Mouse (Mus musculus) limb, embryonic 15.5 days (tissue): ENCODE results near the gene Klk13. TPM values are rescaled to one million over a fixed set of nuclear protein-coding genes. Genes with fewer than 3 reads are reported as not detected.

Experiments used
- ATAC-seq: fragments of 200-750 bp; cut with Nextera tagmentation; 2 replicates; pipeline ENCODE4 v1.8.0; 2017; ENCODE audit warnings: low read depth, moderate TSS enrichment; ENCODE audit not compliant: insufficient number of reproducible peaks, low FRiP score, low TSS enrichment
- H3K27ac ChIP-seq: fragments of 300-500 bp; sonication (generic); 2 replicates; pipeline ENCODE4 v1.5.1; 2015; ENCODE audit warnings: moderate library complexity, mild to moderate bottlenecking, inconsistent platforms
- H3K27me3 ChIP-seq: fragments of 300-500 bp; sonication (generic); 2 replicates; pipeline ENCODE4 v1.6.1; 2015; ENCODE audit warnings: inconsistent platforms
- H3K36me3 ChIP-seq: fragments of 300-500 bp; sonication (generic); 2 replicates; pipeline ENCODE4 v1.6.1; 2015; ENCODE audit warnings: inconsistent platforms
- H3K4me1 ChIP-seq: fragments of 300-500 bp; sonication (generic); 2 replicates; pipeline ENCODE4 v1.6.1; 2015; ENCODE audit warnings: inconsistent platforms
- H3K4me2 ChIP-seq: fragments of 300-500 bp; sonication (generic); 2 replicates; pipeline ENCODE4 v1.6.1; 2015; ENCODE audit warnings: mild to moderate bottlenecking, inconsistent platforms
- H3K4me3 ChIP-seq: fragments of 300-500 bp; sonication (generic); 2 replicates; pipeline ENCODE4 v1.5.1; 2015; ENCODE audit warnings: mild to moderate bottlenecking, inconsistent platforms
- H3K9ac ChIP-seq: fragments of 300-500 bp; sonication (generic); 2 replicates; pipeline ENCODE4 v1.6.1; 2015; ENCODE audit warnings: inconsistent platforms
- H3K9me3 ChIP-seq: fragments of 300-500 bp; sonication (generic); 2 replicates; pipeline ENCODE4 v1.6.1; 2016; ENCODE audit warnings: inconsistent platforms
- WGBS: fragments of 180-500 bp; shearing (Covaris S2); methylation state at CpG from one replicate; pipeline ENCODE4 v1.1.7; 2015; 5-methylcytosine and 5-hydroxymethylcytosine counted together
- polyA plus RNA-seq: library from polyadenylated mRNA; unstranded; fragments of >200 nt; fragmentation: Nextera tagmentation; extraction: Ambion mirVana; gene quantifications from 2 replicates; pipeline ENCODE4 v1.2.1, GENCODE M21; 2015

Klk13 gene
- polyA plus RNA-seq, 1 experiment from 2014 or later = 12.5 TPM

- no peaks in the 10 kb centered on the region for H3K9me3 ChIP-seq
- H3K9ac ChIP-seq = no peak within 1 kb of the TSS
- ATAC-seq = no peak
Measured at GRCm38 (mm10) chr7:43690118-43690517, 22.2 kb upstream of the Klk13 start, which contains the start of gene Klk14. TSS of gene Klk14 (plus strand) at chr7:43690418.

GRCm38 (mm10) chr7:43710031-43710430 is 2.3 kb upstream of the Klk13 start:
- Histone ChIP-seq H3K9ac (no peak overlapping the region), H3K27me3 (no peaks in the 10 kb centered on the region), H3K4me2 (no peak overlapping the region), H3K4me3 (no peak overlapping the region), H3K36me3 (no peaks in the 10 kb centered on the region), H3K9me3 (no peaks in the 10 kb centered on the region), H3K4me1 (peaks cover 7% of the 10 kb centered on the region; the same call in 1 of the 2 replicates), H3K27ac (no peak overlapping the region)
- WGBS = 63% methylated on average over 3 of the region's 3 CpGs
- no peak for ATAC-seq

More at GRCm38 (mm10) chr7:43690118-43690517, 22.2 kb upstream of the Klk13 start, which contains the start of gene Klk14:
- Histone ChIP-seq H3K4me2 (no peak within 1 kb of the TSS), H3K27me3 (no peaks in the 10 kb centered on the region), H3K4me1 (no peaks in the 10 kb centered on the region), H3K27ac (no peak within 1 kb of the TSS), H3K4me3 (no peak within 1 kb of the TSS), H3K36me3 (no peaks in the 10 kb centered on the region)

DNA sequence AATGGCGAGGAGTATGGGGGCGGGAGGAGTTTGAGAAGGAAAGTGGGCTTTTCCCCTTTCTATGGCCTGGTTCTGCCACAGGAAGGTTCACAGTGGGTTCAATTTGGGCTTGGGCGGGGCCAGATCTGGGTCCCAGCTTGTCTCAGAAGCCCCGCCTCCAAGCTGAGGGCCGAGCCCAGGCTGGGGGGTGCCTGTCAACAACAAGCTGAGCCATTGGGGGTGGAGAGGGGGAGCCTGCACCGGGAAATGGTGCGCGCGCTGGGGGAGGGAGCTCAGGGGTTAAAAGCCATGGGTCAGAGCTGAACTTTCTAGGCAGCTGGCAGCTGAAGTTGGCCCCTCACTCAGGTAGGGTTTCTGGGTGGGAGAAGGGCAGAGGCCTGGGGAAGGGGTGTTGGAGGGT is 550 bp downstream of the Klk13 start:
- Histone ChIP-seq H3K9ac (no peak overlapping the region), H3K9me3 (no peaks in the 10 kb centered on the region), H3K4me3 (no peak overlapping the region), H3K4me2 (peak overlapping the region; percentile 22; the same call in 1 of the 2 replicates), H3K27me3 (no peaks in the 10 kb centered on the region), H3K4me1 (peaks cover 7% of the 10 kb centered on the region; the same call in 1 of the 2 replicates), H3K36me3 (no peaks in the 10 kb centered on the region), H3K27ac (no peak overlapping the region)
- 5% methylated on average over 9 of the region's 9 CpGs for WGBS
- no peak for ATAC-seq

- Histone ChIP-seq H3K27me3 (no peaks in the 10 kb centered on the region), H3K4me2 (peak overlapping the region; percentile 30; the same call in 1 of the 2 replicates), H3K27ac (no peak overlapping the region), H3K4me3 (no peak overlapping the region), H3K4me1 (peaks cover 7% of the 10 kb centered on the region; the same call in 1 of the 2 replicates), H3K36me3 (no peaks in the 10 kb centered on the region), H3K9me3 (no peaks in the 10 kb centered on the region), H3K9ac (no peak overlapping the region)
- 11% methylated on average over 19 of the region's 19 CpGs for WGBS
- no peak for ATAC-seq
Measured at GRCm38 (mm10) chr7:43713741-43714351, 1.5 kb downstream of the Klk13 start.

DNA sequence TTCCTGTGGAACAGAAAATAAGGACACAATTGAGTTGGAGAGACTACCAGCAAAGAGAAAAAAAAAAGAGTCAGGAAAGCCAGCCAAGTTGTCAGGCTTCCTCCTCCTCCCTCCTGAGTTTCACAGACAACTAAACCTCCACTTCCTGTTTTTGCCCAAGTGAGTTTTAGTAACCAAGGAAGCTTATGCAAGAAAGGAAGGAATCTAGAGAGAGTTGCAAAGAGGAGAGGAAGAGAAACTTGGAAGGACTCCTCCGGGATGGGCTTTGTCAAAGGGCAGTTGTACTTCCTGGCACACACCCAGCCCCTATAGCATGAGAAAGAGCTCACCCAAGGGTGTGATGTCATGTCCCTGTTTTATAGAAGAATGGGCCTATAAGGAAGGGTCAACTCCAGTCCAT is 35.4 kb downstream of the Klk13 start:
- Histone ChIP-seq H3K4me1 (no peaks in the 10 kb centered on the region), H3K4me3 (no peak overlapping the region), H3K27me3 (no peaks in the 10 kb centered on the region), H3K36me3 (no peaks in the 10 kb centered on the region), H3K9me3 (no peaks in the 10 kb centered on the region), H3K4me2 (no peak overlapping the region), H3K9ac (no peak overlapping the region), H3K27ac (no peak overlapping the region)
- 74% methylated on average over 1 of the region's 1 CpGs for WGBS
- no peak for ATAC-seq

DNA sequence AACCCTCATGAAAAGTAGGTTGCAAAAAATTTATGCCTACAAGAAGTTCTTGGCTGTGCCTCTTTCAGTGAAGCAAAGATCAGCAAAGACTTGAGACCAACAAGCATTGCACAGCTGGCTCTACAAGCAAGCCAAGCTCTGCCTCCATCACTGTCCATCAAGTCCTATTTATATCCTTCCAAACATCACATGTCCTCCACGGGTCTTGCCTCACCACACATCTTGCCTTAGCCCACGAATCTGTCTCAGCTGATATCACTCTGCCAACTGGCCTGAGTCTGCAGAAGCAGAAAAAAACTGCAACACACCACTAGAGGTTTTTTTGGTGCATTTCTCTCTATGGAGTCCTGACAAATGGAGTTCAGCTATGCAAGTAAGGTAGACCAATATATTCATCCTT is 40.4 kb downstream of the Klk13 start:
- Histone ChIP-seq H3K9ac (no peak overlapping the region), H3K27me3 (no peaks in the 10 kb centered on the region), H3K4me2 (no peak overlapping the region), H3K36me3 (no peaks in the 10 kb centered on the region), H3K4me3 (no peak overlapping the region), H3K4me1 (no peaks in the 10 kb centered on the region), H3K9me3 (no peaks in the 10 kb centered on the region), H3K27ac (no peak overlapping the region)
- ATAC-seq = no peak
- WGBS = 63% methylated on average over 2 of the region's 2 CpGs

GRCm38 (mm10) chr7:43766484-43766883 is 54.1 kb downstream of the Klk13 start:
- Histone ChIP-seq H3K4me1 (no peaks in the 10 kb centered on the region), H3K9ac (no peak overlapping the region), H3K36me3 (no peaks in the 10 kb centered on the region), H3K4me3 (no peak overlapping the region), H3K27me3 (no peaks in the 10 kb centered on the region), H3K4me2 (no peak overlapping the region), H3K27ac (no peak overlapping the region), H3K9me3 (no peaks in the 10 kb centered on the region)
- ATAC-seq = no peak
- 54% methylated on average over 8 of the region's 8 CpGs for WGBS

GRCm38 (mm10) chr7:43768597-43768996 is 56.2 kb downstream of the Klk13 start, which contains the start of gene Klk12:
TSS of gene Klk12 (plus strand) at chr7:43768897.
- no peaks in the 10 kb centered on the region for H3K36me3 ChIP-seq
- no peak within 1 kb of the TSS for H3K9ac ChIP-seq
- 80% methylated on average over 4 of the region's 4 CpGs for WGBS
- no peak for ATAC-seq
- no peaks in the 10 kb centered on the region for H3K9me3 ChIP-seq
- H3K4me2 ChIP-seq = no peak within 1 kb of the TSS
- H3K4me1 ChIP-seq = no peaks in the 10 kb centered on the region
- H3K27me3 ChIP-seq = no peaks in the 10 kb centered on the region
- no peak within 1 kb of the TSS for H3K4me3 ChIP-seq
- H3K27ac ChIP-seq = no peak within 1 kb of the TSS

DNA sequence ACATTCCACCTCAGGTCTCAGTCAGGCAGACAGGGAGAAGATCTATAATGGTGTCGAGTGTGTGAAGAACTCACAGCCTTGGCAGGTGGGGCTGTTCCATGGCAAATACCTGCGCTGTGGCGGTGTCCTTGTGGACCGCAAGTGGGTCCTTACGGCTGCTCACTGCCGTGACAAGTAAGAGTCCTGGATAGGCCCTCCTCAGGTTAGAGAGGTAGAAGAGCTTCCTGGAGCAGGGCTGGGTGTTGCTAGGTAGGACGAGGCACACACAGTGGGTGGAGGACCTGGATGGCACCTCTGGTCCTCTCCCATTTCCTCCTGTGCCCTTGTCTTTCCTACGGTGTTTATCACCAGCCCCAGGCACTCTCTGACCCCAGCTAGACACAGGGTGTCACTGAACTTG is 57.3 kb downstream of the Klk13 start:
- Histone ChIP-seq H3K36me3 (no peaks in the 10 kb centered on the region), H3K9me3 (no peaks in the 10 kb centered on the region), H3K9ac (no peak overlapping the region), H3K4me3 (no peak overlapping the region), H3K4me1 (0 out of 2 replicates have a peak, but pooled peaks cover 2% of the 10 kb centered on the region), H3K27ac (no peak overlapping the region), H3K4me2 (no peak overlapping the region), H3K27me3 (no peaks in the 10 kb centered on the region)
- 89% methylated on average over 8 of the region's 8 CpGs for WGBS
- no peak for ATAC-seq

DNA sequence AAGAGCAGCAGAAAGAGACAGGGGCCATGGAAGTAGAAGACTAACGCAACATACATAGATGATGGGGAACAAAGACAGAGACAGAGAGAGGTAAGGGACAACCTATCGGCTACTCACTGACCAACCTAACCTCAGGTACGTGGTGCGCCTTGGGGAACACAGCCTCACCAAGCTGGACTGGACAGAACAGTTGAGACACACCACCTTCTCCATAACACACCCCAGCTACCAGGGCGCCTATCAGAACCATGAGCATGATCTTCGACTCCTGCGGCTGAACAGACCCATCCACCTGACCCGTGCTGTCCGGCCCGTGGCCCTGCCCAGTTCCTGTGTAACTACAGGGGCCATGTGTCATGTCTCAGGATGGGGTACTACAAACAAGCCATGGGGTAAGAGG is 58.3 kb downstream of the Klk13 start:
- Histone ChIP-seq H3K4me2 (no peak overlapping the region), H3K9ac (no peak overlapping the region), H3K4me1 (0 out of 2 replicates have a peak, but pooled peaks cover 5% of the 10 kb centered on the region), H3K27ac (no peak overlapping the region), H3K36me3 (no peaks in the 10 kb centered on the region), H3K27me3 (no peaks in the 10 kb centered on the region), H3K9me3 (no peaks in the 10 kb centered on the region), H3K4me3 (no peak overlapping the region)
- ATAC-seq = no peak
- WGBS = 91% methylated on average over 10 of the region's 10 CpGs

- WGBS = 91% methylated on average over 6 of the region's 6 CpGs
Measured at GRCm38 (mm10) chr7:43771916-43772315, 59.5 kb downstream of the Klk13 start.

GRCm38 (mm10) chr7:43772901-43773300 is 60.5 kb downstream of the Klk13 start:
- Histone ChIP-seq H3K9me3 (no peaks in the 10 kb centered on the region), H3K36me3 (no peaks in the 10 kb centered on the region), H3K9ac (no peak overlapping the region), H3K27me3 (no peaks in the 10 kb centered on the region), H3K4me2 (no peak overlapping the region), H3K4me3 (no peak overlapping the region), H3K4me1 (0 out of 2 replicates have a peak, but pooled peaks cover 5% of the 10 kb centered on the region), H3K27ac (no peak overlapping the region)
- WGBS = 80% methylated on average over 3 of the region's 3 CpGs
- ATAC-seq = no peak

More at GRCm38 (mm10) chr7:43771916-43772315, 59.5 kb downstream of the Klk13 start:
- ATAC-seq = no peak
- Histone ChIP-seq H3K9me3 (no peaks in the 10 kb centered on the region), H3K4me1 (0 out of 2 replicates have a peak, but pooled peaks cover 5% of the 10 kb centered on the region), H3K4me3 (no peak overlapping the region), H3K9ac (no peak overlapping the region), H3K27ac (no peak overlapping the region), H3K4me2 (no peak overlapping the region), H3K36me3 (no peaks in the 10 kb centered on the region), H3K27me3 (no peaks in the 10 kb centered on the region)
